Mouse (Mus musculus): ENCODE measurements around the gene 6430531B16Rik. TPM values are rescaled to one million over a fixed set of nuclear protein-coding genes. Genes with fewer than 3 reads are reported as not detected.

The 6430531B16Rik gene
- polyA plus RNA-seq, 1 experiment from 2014 or later = 1.7 TPM

DNA sequence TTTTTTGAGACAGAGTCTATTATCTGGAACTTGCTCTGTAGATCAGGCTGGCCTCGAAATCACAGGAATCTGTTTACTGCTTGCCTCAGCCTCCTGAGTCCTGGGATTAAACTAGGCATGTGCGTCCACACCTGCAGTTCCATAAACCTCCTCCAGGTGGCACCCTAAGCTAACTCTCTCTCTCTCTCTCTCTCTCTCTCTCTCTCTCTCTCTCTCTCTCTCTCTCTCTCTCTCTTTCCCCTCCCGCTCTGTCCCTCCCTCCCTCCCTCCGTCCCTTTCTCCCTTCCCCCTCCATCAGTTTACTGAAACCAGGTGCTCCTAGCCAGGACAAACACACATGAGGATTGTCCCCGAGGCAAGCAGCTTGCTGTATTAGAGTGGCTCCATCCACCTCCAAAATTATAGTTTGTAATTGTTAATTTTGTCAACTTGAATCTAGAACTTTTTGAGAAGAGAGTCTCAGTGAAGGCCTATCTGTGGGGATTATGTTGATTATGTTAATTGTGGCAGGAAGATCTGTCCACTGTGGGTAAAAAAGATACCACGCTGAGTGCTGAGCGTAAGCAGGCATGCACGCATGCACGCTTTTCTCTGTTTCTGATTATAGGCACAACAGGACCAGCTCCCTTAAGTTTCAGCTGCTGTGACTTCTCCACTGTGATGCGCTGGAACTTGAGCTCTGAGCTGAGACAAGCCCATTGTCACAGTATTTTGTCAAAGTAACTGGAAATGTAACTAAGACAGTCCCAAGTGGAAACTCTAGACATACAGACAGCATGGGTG lies 9.0 kb downstream of the 6430531B16Rik start:
- Histone ChIP-seq H3K4me3 (no peak overlapping the region), H3K27me3 (no peaks in the 10 kb centered on the region), H3K27ac (no peak overlapping the region), H3K4me2 (no peak overlapping the region), H3K9me3 (no peaks in the 10 kb centered on the region), H3K4me1 (no peaks in the 10 kb centered on the region), H3K36me3 (no peaks in the 10 kb centered on the region), H3K9ac (no peak overlapping the region)
- no peak for ATAC-seq (ENCODE audit: borderline replicate concordance, extremely low read depth, low FRiP score, low TSS enrichment)
- WGBS = 43% methylated on average over 10 of the region's 10 CpGs

DNA sequence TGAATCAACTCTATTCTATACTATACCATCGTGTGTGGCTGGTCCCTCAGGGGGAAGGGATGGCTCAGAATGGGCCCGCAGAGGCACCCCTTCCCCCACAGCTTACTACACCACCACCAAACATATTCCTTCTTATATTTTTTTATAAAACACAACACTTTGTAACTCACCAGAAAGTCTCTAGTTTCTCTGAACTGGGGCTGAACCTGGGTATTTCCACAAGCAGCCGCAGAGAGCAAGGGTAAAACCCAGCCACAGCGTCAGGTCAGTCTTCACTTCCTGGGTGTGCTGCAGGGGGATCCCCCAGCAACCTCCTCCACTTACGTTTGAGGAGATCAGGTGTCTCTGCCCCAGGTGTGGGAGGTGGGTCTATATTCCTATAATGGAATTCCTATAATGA lies 10.1 kb downstream of the 6430531B16Rik start:
- Histone ChIP-seq H3K36me3 (no peaks in the 10 kb centered on the region), H3K4me1 (no peaks in the 10 kb centered on the region), H3K4me3 (no peak overlapping the region), H3K27ac (no peak overlapping the region), H3K4me2 (no peak overlapping the region), H3K9ac (no peak overlapping the region), H3K27me3 (no peaks in the 10 kb centered on the region), H3K9me3 (no peaks in the 10 kb centered on the region)
- no peak for ATAC-seq (ENCODE audit: borderline replicate concordance, extremely low read depth, low FRiP score, low TSS enrichment)
- WGBS = 53% methylated on average over 5 of the region's 5 CpGs

DNA sequence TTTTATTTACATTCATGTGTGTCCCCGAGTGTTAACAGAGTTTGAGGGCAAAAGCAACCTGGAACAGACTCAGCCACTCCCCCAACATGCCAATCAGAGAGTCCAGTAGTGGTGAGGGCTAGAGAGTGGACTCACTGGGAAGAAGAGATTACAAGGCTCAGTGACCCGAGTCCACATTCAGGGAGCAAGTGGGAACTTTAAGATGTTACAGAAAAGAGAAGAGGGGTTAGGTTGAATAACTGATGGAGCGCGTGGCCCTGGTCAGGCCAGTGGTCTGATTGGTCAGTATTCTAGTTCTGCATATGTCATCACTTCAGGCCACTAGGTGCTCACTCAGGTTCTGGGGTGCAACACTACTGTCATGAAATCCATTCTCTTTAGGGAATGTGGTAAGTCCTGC lies 11.4 kb downstream of the 6430531B16Rik start:
- 26% methylated on average over 4 of the region's 4 CpGs for whole genome bisulfite sequencing
- no peaks in the 10 kb centered on the region for H3K4me1 ChIP-seq
- no peak for ATAC-seq (ENCODE audit: borderline replicate concordance, extremely low read depth, low FRiP score, low TSS enrichment)
- H3K9ac ChIP-seq = no peak overlapping the region
- no peaks in the 10 kb centered on the region for H3K27me3 ChIP-seq
- no peaks in the 10 kb centered on the region for H3K36me3 ChIP-seq
- H3K4me3 ChIP-seq = no peak overlapping the region
- no peaks in the 10 kb centered on the region for H3K9me3 ChIP-seq
- no peak overlapping the region for H3K4me2 ChIP-seq
- no peak overlapping the region for H3K27ac ChIP-seq

DNA sequence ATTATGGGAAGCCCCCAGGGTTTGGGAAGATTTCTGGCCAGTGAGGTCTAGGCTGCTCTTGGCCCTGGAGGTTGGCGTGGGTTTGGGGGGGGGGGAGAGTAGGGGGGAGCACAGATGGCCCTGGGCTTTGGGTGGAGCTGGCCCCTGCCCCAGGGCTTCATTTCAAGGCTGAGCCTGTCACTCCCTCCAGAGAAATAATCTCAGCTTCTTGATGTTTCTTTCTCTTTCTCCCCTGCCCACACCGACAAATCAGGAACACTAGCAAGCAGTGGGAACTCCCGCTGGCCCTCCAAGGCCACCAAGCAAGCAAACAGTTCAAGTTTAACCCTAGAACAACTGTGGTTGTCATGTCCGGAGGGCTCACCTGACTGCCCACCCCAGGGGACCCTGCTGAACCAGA lies 14.7 kb downstream of the 6430531B16Rik start:
- ATAC-seq (ENCODE audit: borderline replicate concordance, extremely low read depth, low FRiP score, low TSS enrichment) = no peak
- no peak overlapping the region for H3K27ac ChIP-seq
- H3K9me3 ChIP-seq = no peaks in the 10 kb centered on the region
- WGBS = 56% methylated on average over 4 of the region's 4 CpGs
- H3K4me2 ChIP-seq = no peak overlapping the region
- no peaks in the 10 kb centered on the region for H3K36me3 ChIP-seq
- no peak overlapping the region for H3K4me3 ChIP-seq
- H3K4me1 ChIP-seq = no peaks in the 10 kb centered on the region
- H3K27me3 ChIP-seq = no peaks in the 10 kb centered on the region
- H3K9ac ChIP-seq = no peak overlapping the region

DNA sequence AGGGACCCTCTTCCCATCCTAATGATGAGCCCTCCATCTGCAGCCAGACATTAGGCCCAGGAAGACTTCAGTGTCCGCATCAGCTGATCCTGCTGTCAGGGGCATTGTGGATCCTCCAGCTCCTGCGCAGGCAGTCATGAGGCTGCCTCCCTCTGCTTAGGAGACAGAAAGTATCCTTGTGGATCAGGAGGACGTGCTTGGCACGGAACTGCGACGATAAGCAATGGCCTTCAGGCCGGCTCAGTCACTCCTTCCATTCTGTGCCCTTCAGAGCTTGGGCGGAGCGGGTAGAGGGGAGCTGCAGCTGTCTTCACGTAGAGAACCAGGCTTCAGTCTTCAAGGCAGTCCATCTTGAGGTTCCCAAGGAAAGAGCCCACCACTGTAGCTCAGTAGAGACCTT lies 17.4 kb downstream of the 6430531B16Rik start:
- no peak overlapping the region for H3K27ac ChIP-seq
- H3K9me3 ChIP-seq = no peaks in the 10 kb centered on the region
- 79% methylated on average over 10 of the region's 10 CpGs for WGBS
- H3K4me3 ChIP-seq = no peak overlapping the region
- no peak overlapping the region for H3K9ac ChIP-seq
- peaks cover 6% of the 10 kb centered on the region for H3K4me1 ChIP-seq
- H3K27me3 ChIP-seq = no peaks in the 10 kb centered on the region; the same call in 1 of the 2 replicates
- no peaks in the 10 kb centered on the region for H3K36me3 ChIP-seq
- H3K4me2 ChIP-seq = no peak overlapping the region
- ATAC-seq (ENCODE audit: borderline replicate concordance, extremely low read depth, low FRiP score, low TSS enrichment) = no peak

DNA sequence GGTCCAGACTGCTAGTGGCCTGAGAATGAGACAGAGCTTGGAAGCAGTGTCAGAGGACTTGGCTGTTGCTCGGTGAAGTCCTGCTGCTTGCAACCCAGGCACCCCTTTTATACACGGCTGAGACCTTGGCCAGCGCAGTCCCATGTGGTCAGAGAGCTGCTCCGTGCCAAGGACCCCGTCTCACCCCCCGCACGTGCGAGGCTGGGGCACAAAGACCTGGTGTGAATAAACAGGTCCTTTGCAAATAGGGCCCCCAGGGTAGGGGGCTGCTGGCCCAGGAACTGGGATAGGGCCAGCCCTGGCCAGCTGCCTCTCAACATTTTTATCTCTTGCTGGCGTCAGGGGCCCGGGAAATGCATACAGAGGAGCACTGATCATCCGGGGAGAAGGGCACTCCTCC lies 20.6 kb downstream of the 6430531B16Rik start:
- ATAC-seq (ENCODE audit: borderline replicate concordance, extremely low read depth, low FRiP score, low TSS enrichment) = no peak
- Histone ChIP-seq H3K27me3 (no peaks in the 10 kb centered on the region; the same call in 1 of the 2 replicates), H3K4me3 (no peak overlapping the region), H3K9me3 (no peaks in the 10 kb centered on the region), H3K36me3 (no peaks in the 10 kb centered on the region), H3K27ac (no peak overlapping the region), H3K9ac (no peak overlapping the region), H3K4me2 (no peak overlapping the region), H3K4me1 (peaks cover 6% of the 10 kb centered on the region)
- WGBS = 14% methylated on average over 11 of the region's 11 CpGs

DNA sequence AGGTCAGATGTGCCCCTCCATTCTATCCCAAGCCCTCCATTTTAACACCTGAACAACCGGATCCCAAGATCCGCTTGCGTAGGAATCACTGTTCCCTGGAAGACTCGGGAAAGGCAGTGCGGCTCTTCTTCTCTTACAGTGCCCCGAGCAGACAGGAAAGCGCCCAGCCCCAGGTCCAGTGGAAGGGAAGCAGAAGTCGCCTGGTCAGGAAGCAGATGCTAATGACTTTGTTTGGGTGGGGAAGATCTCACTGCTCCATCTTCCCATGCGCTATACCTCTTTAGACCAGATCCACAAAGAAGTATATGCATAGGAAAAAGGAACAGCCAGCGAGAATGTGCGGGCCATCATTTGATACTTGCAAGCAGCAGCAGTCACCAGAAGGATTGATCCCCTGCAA lies 21.1 kb downstream of the 6430531B16Rik start:
- ATAC-seq (ENCODE audit: borderline replicate concordance, extremely low read depth, low FRiP score, low TSS enrichment) = no peak
- Histone ChIP-seq H3K9me3 (no peaks in the 10 kb centered on the region), H3K27me3 (no peaks in the 10 kb centered on the region; the same call in 1 of the 2 replicates), H3K4me1 (peaks cover 6% of the 10 kb centered on the region), H3K4me3 (no peak overlapping the region), H3K27ac (no peak overlapping the region), H3K4me2 (no peak overlapping the region), H3K9ac (no peak overlapping the region), H3K36me3 (no peaks in the 10 kb centered on the region)
- 43% methylated on average over 11 of the region's 11 CpGs for WGBS

DNA sequence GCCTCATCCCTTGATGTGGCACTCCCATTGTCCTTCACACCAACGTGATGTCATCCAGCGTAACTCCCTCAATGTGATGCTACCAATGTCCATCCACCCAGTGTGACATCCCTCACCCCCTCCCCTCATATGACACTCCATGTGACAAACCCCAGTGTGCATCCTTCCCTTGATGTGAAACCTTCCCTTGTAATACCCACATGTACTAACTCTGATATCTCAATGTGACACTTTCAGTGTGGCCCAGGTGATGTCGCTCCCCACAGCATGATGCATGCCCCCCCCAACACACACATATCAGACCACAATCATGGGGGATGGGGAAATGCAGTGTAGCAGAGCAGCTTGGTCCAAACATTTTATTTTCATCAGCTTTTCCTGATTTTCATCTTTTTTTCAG lies 21.9 kb downstream of the 6430531B16Rik start:
- WGBS = 68% methylated on average over 3 of the region's 3 CpGs
- H3K27me3 ChIP-seq = no peaks in the 10 kb centered on the region; the same call in 1 of the 2 replicates
- no peak overlapping the region for H3K27ac ChIP-seq
- no peak overlapping the region for H3K4me3 ChIP-seq
- no peak overlapping the region for H3K4me2 ChIP-seq
- ATAC-seq (ENCODE audit: borderline replicate concordance, extremely low read depth, low FRiP score, low TSS enrichment) = no peak
- H3K4me1 ChIP-seq = peaks cover 6% of the 10 kb centered on the region
- no peak overlapping the region for H3K9ac ChIP-seq
- no peaks in the 10 kb centered on the region for H3K9me3 ChIP-seq
- no peaks in the 10 kb centered on the region for H3K36me3 ChIP-seq

DNA sequence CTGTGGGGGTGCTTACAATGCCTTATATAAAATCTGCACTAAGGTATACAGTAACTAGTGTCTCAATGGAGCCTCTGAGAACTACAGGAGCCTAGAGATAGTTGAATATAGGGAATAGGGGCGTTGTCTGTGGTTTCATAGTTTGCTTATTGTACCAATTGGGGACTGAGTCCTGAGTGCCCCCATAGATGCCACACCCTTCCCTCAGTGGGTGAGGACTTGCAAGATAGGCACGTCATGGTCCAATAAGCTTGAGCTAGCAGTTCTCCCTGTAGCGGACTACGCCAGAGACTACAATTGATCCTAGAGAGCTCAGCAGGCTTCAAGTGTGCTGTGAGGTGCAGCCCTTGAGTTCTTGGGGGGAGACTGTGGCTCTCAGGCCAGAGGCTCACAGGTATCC lies 23.1 kb downstream of the 6430531B16Rik start:
- no peak for ATAC-seq (ENCODE audit: borderline replicate concordance, extremely low read depth, low FRiP score, low TSS enrichment)
- no peak overlapping the region for H3K4me3 ChIP-seq
- no peak overlapping the region for H3K4me2 ChIP-seq
- H3K9me3 ChIP-seq = no peaks in the 10 kb centered on the region
- H3K4me1 ChIP-seq = peaks cover 6% of the 10 kb centered on the region
- no peak overlapping the region for H3K27ac ChIP-seq
- 83% methylated on average over 4 of the region's 4 CpGs for WGBS
- H3K36me3 ChIP-seq = no peaks in the 10 kb centered on the region
- no peaks in the 10 kb centered on the region; the same call in 1 of the 2 replicates for H3K27me3 ChIP-seq
- no peak overlapping the region for H3K9ac ChIP-seq

DNA sequence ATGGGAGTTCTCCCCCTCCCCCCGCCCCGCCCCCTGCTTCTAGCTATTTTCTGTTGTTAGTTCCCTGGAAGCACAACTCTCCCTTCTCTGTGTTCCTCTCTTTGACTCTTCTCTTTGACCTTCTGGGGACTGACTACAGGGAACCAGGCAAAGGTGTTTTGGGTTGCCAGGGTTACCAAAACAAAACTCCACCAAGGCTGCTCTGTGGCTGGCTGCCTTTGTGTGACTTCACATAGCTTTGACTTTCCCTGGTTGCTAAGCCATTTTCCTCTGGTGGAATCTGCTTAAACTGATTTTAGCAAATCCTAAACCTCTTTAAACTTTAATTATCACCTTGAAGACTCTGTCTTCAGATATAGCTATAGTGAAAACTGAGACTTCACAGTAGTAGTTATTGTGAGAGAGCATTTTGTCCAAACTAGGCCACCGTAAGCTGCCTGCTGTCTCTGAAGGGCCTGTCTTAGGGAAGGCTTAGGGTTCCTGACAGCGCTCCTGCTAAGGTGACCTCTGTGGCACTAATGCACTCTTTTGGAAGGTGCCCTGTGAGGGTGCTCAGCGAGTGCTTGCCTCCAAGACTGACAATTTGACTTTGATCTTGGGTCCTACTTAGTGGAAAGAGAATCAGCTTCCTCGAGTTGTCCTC lies 26.4 kb downstream of the 6430531B16Rik start:
- Histone ChIP-seq H3K4me3 (no peak overlapping the region), H3K4me1 (0 out of 2 replicates have a peak, but pooled peaks cover 3% of the 10 kb centered on the region), H3K9ac (no peak overlapping the region), H3K27me3 (peaks cover 23% of the 10 kb centered on the region), H3K4me2 (0 out of 2 replicates have a peak overlapping the region, but pooled peaks have one; percentile 90), H3K27ac (no peak overlapping the region), H3K9me3 (no peaks in the 10 kb centered on the region), H3K36me3 (no peaks in the 10 kb centered on the region)
- no peak for ATAC-seq (ENCODE audit: borderline replicate concordance, extremely low read depth, low FRiP score, low TSS enrichment)
- 57% methylated on average over 6 of the region's 6 CpGs for WGBS

DNA sequence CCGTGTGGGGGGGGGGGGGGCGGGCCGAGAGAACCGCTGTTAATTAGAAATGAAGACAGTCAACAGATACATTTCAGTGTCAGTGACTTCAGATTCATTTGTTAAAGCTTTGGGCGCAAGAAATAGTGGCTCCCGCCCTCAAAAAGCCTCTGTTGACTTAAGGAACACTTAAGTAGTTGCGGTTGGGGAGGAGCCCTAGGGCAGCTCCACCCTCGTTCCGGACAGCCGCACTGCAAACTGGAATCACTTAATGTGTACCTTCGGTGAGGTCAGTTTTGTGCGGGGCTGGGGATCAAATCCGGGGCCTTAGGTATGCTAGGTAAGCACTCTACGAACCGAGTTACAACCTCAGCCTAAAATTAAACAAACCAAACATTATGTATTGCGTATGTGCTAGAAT lies 27.5 kb downstream of the 6430531B16Rik start:
- Histone ChIP-seq H3K27ac (no peak overlapping the region), H3K4me1 (0 out of 2 replicates have a peak, but pooled peaks cover 3% of the 10 kb centered on the region), H3K9ac (peak overlapping the region; percentile 42; the same call in 1 of the 2 replicates), H3K4me3 (peak overlapping the region; percentile 59), H3K27me3 (peaks cover 33% of the 10 kb centered on the region), H3K36me3 (no peaks in the 10 kb centered on the region), H3K9me3 (no peaks in the 10 kb centered on the region), H3K4me2 (peak overlapping the region; percentile 90)
- ATAC-seq (ENCODE audit: borderline replicate concordance, extremely low read depth, low FRiP score, low TSS enrichment) = peak; percentile 40; the same call in 1 of the 2 replicates
- 3% methylated on average over 16 of the region's 16 CpGs for WGBS

DNA sequence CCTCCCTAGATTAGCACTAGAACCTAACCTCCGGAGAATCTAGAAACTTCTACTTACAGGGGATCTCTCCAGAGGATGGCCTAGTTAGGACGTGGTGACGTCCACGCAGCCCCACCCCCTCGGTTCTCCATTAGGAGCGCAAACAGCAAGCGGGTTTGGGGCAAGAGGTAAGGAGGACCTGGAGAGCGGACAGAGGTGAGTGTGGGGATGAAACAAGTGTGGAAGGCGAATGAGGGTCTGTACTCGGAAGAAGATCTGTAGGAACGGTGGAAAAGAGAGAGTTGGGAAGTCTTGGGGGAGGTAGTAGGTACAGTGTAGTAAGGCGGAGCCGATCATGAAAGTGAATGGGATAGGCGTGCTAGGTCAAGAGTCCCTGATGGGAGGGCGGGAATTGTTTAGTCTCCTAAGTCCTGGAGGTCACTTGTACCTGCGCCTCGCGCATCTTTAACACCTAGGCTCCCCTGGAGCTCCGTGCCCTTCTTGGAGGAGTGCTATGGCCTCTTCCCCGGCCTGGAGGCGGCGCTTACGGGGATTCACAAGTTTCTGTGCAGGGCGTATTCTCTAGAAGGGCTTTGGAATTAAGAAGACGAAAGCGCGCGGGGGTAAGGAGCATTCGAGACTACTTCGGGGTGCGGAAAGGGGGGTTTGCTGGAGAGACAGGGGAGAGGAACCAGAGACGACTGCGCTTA lies 28.1 kb downstream of the 6430531B16Rik start:
- H3K27me3 ChIP-seq = peaks cover 40% of the 10 kb centered on the region
- WGBS = under 1% methylated on average over 33 of the region's 33 CpGs

More for the DNA sequence above, 28.1 kb downstream of the 6430531B16Rik start:
- peak overlapping the region; percentile 53 for H3K27ac ChIP-seq
- no peaks in the 10 kb centered on the region for H3K9me3 ChIP-seq
- 0 out of 2 replicates have a peak, but pooled peaks cover 3% of the 10 kb centered on the region for H3K4me1 ChIP-seq
- peak overlapping the region; percentile 90 for H3K4me2 ChIP-seq
- ATAC-seq (ENCODE audit: borderline replicate concordance, extremely low read depth, low FRiP score, low TSS enrichment) = peak; percentile 75
- H3K36me3 ChIP-seq = no peaks in the 10 kb centered on the region
- peak overlapping the region; percentile 59 for H3K4me3 ChIP-seq
- H3K9ac ChIP-seq = peak overlapping the region; percentile 42
